Mouse (Mus musculus): ENCODE data around the gene Ctcf.

The Ctcf gene

DNA sequence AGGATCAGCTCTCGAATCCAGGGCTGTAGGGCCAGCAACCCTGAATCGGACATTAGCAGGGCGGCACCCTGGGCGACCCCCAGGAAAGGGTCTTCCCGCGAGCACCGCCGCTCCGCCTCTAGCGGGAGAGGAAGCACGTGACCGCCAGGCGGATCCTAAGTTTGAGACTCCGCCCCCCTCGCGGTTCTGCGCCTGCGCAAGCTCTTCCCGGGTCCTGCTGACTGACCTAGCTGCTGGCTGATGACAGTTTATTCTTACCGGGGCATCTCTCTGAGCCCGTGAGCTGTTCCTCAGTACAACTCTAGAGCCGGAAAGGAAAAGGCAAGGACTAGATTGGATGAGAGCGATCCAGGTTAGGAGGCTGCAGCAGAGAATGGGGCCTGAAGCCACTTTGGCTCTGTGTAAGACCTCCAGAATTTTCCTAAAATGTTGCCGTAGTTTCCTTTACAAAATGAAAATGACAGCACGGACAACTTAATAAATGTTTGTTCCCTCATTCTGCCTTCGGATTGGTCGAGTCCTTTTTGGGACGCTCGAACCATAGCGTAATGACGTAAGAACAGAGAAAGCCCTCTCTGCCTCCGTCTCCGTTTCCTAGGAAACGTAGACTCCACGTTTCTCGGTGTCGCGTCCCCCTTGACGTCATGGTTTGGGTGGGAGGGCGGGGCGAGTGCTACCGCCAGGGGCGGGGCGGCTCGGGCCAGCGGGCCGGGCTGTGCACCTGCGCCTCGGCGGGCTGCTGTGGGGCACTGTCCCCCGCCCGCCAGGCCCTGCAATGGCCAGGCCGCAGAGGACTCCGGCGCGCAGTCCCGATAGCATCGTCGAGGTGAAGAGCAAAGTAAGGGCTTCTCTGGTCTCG, 64.8 kb downstream of the Ctcf start, which contains the start of the genes Acd and Pard6a:
TSS of gene Acd (minus strand) at position 137 of the 859 bp plus-strand sequence.
TSS of gene Pard6a (plus strand) at position 183 of the 859 bp plus-strand sequence.
- peak; percentile 96 for DNase-seq (ENCODE audit: low read depth, low spot score)

- peak; percentile 42 for DNase-seq (ENCODE audit: low read depth, low spot score)
Measured at GRCm38 (mm10) chr8:105702001-105702401, 65.6 kb downstream of the Ctcf start.

- DNase-seq (ENCODE audit: low read depth, low spot score): no peak
Measured at GRCm38 (mm10) chr8:105702731-105703415, 66.5 kb downstream of the Ctcf start.

GRCm38 (mm10) chr8:105704146-105704812, 67.9 kb downstream of the Ctcf start:
- DNase-seq (ENCODE audit: low read depth, low spot score): peak; percentile 59

GRCm38 (mm10) chr8:105704955-105705354, 68.6 kb downstream of the Ctcf start:
- DNase-seq (ENCODE audit: low read depth, low spot score): no peak

DNA sequence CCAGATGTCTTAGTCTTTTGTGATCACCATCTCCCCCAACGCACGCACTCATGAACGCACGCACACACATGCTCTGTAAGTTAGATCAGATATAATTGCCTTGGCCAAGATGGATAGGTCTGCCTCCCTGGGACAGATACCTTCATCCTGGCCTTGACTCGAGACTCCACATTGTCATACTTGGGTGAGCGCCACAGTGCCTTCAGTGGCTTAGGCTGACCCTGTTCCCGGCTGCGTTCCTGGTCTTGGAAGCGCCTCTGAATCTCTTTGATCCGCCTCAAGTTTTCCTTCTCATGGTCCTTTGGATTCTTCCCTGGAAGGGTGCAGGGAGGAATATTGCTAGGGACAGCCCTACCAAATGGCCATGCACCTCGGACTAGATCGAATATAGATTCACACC, 70.1 kb downstream of the Ctcf start:
- DNase-seq (ENCODE audit: low read depth, low spot score): no peak

DNA sequence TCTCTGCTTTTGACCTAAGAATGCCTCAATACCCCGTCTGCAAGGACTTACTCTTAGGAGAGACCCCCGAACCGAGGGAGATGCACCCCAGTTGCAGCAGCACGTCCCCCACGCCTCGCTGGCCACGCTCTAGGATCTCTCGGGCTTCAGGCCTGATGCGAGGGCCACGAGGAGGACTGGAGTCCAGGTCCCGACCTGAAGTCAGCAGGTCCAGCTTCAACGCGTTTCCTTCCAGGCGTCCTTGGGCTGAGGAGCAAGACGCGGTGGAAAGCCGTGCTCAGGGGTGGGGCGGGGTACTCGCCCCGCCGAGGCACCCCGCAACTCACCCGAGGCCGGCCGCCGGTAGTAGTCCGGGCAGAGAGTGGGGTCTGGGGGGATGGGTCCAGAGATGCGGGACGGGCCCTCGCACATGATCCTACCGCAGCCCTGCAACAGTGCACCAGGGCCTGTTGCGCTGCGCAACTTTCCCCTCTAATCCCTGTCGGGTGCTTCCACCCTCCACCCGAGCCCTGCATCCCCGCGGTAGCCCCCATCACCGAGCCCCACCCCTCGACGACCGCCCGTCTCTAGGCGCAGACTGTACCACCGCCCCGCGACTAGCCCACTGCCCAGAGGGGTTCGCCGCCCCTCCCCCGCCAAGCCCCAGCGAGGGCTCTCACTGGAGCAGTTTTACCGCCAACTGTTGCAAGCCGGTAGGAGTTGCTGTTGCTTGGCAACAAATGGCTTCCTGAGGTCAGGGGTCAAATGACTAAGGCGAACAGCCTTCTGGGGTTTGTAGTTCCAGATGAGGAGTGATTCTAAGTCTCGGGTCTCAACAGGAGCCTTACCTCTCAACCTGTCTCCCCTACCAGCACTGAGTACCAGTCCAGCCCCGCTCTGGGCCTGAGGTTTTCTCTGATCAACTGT, 71.4 kb downstream of the Ctcf start, which contains the start of the genes 4933405L10Rik and Enkd1:
TSS of gene 4933405L10Rik (plus strand) at position 158 of the 906 bp plus-strand sequence.
TSS of gene Enkd1 (minus strand) at position 713 of the 906 bp plus-strand sequence.
- peak; percentile 96 for DNase-seq (ENCODE audit: low read depth, low spot score)

DNA sequence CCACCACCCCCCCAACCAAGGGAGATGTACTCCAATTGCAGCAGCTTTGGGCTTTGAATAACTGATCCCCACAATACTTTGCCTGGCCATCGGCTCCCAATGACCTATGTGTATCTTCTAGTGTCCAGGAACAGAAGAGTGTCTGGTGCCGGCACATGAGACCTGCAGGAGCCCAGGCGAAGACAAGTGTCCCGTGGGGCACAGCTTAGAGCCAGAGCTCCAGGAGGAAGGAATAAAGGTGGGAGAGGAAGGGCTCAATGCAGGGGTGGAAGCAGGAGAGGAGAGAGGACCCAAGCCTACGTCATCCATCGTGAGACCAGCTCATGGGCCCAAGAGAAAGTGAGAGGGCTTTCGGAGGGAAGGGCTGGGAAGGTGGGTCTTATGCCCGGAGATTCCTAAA, 72.3 kb downstream of the Ctcf start:
- no peak for DNase-seq (ENCODE audit: low read depth, low spot score)

DNA sequence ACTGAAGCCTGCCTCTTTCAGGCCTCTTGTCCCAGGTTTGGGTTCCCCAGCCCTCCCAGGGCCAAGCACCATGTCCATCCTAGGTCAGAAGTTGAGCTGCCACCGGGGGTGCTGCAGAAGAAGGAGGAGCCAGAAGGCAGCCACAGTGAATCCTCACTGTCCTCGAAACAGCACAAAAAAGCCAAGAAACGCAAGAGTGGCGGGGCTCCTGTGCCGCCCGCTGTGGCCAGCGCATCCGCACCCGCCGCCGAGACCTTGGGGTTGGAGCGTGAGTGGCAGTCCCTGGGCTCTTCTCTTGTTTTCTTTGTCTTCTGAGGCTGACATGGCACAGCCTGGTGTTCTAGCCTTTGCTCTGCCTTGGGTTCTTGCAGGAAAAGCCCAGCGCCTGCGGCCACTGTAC, 72.9 kb downstream of the Ctcf start:
- peak; percentile 51 for DNase-seq (ENCODE audit: low read depth, low spot score)

DNA sequence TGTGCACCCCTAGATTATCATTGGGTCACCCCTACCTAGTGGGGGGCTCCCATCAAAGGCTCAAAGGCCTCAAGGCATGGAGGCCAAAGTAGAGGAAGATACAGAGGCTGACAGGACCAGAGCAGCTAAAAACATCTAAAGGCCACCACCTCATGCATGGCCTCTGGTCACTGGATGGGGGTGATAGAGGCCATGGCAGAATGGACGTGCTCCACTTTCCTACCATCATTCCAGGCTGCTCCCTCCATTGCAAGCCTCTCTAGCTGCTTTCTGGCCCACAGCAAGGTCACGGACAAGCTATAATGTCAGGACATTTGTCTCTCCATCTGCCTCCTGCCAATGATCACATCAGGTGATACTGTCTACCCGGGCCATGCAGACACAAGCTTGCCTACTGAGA, 75.9 kb downstream of the Ctcf start:
- DNase-seq (ENCODE audit: low read depth, low spot score): no peak

DNA sequence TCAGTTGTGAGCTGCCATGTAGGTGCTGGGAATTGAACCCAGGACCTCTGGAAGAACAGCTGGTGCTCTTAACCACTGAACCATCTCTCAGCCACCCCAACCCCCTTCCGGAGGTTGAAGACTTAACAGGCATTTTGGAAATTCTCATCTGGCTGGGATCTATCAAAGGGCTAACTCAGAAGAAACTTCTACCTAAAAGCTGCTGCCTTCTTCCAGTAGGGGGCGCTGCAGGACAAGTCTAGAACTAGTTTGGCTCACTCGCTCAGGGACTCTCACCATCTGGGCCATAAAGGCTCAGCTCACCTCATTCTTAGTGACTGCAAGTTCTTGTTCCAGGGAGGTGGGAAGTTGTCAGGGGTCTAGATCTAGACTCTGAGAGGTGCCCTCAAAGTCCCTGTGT, 77.8 kb downstream of the Ctcf start:
- peak; percentile 93 for DNase-seq (ENCODE audit: low read depth, low spot score)

DNA sequence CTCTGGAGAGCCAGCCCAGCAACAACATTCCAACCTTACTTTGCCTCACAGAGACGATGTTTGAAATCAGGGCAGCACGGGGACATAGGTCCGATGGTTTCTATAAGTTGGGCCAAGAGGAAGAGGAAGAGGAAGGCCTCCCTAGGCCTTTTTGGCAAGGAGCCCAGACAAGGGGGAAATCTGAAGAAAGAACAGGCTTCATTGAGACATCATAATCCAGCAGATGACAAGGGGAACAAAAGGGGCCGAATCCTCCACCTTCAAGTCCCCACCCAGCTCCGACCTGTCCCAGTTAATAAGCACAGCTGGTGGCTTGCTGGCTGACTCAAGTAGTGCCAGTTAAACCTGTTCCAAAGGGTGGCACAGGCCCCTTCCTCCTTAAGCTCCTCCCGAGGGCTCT, 78.7 kb downstream of the Ctcf start:
- DNase-seq (ENCODE audit: low read depth, low spot score): no peak

GRCm38 (mm10) chr8:105716302-105716945, 80.1 kb downstream of the Ctcf start:
- DNase-seq (ENCODE audit: low read depth, low spot score): peak; percentile 62

- no peak for DNase-seq (ENCODE audit: low read depth, low spot score)
Measured at GRCm38 (mm10) chr8:105719637-105720036, 83.3 kb downstream of the Ctcf start.

- DNase-seq (ENCODE audit: low read depth, low spot score): no peak
Measured at GRCm38 (mm10) chr8:105722861-105723260, 86.5 kb downstream of the Ctcf start.

GRCm38 (mm10) chr8:105725726-105726125, 89.4 kb downstream of the Ctcf start:
- DNase-seq (ENCODE audit: low read depth, low spot score): peak; percentile 36

- peak; percentile 30 for DNase-seq (ENCODE audit: low read depth, low spot score)
Measured at GRCm38 (mm10) chr8:105727397-105728124, 91.2 kb downstream of the Ctcf start.

- no peak for DNase-seq (ENCODE audit: low read depth, low spot score)
Measured at GRCm38 (mm10) chr8:105732186-105732585, 95.8 kb downstream of the Ctcf start.
